Mouse (Mus musculus) heart, postnatal 0 days (tissue): Measurements from ENCODE around the gene Ssna1.

Experiments used
- CTCF ChIP-seq: IDR thresholded peaks from 2 replicates; pipeline ENCODE4 v1.5.1; 2016; ENCODE audit warnings: antibody characterized with exemption, control low read depth, low read depth
- EP300 ChIP-seq: IDR thresholded peaks from 2 replicates; pipeline ENCODE4 v1.6.1; 2016; ENCODE audit warnings: antibody characterized with exemption, low read depth

DNA sequence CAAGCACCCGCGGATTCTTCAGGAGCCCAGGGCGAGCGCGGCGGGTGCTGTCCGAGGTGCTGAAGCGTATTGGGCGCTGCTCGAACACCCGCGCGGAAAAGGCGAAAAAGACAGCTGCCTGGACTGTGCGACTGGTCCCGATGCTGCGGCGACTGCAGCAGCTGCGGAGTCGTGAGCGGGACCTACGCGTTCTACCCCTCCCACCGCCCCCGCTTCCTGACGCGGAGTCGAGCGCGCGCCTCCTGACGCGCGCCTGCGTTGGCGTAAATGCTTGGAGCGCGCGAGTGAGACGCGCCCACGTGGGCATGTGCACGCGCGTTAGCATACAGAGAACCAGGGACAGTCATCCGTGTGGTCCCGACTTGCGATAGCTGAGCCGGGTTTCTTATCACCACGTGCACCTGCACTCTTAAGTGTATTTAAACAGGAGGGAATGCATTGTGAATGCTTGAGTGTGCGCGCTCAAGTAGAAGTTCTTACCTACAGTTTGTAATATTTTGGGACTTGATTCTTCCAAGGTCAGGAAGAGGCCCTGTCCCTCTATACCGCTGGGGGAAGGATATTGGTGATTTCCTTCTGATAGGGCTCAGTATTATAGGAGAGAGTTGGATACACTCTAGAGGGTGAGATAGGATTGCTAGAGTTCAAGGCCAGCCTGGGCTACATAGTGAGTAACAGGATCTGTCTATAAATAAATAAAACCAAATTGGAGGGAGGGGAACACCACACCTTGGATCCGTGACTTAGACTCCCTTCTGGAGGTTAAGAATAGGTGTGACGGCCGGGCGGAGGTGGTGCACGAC, 46.9 kb upstream of the Ssna1 start, which contains the start of gene Grin1:
- TF ChIP-seq CTCF (no peak), EP300 (no peak)
